Mouse (Mus musculus) megakaryocyte progenitor cell, adult 5-6 weeks (primary cell): Measurements from ENCODE around the gene Gmeb1. TPM values are rescaled to one million over a fixed set of nuclear protein-coding genes. Genes with fewer than 3 reads are reported as not detected.

Experiments
- ATAC-seq: replicated peaks from 2 replicates; pipeline ENCODE4 v1.8.0; 2016; ENCODE audit warnings: mild to moderate bottlenecking, moderate TSS enrichment, inconsistent platforms; ENCODE audit not compliant: poor library complexity
- total RNA-seq, 2 experiments: library from RNA; stranded (forward) in 1 of 2; stranded (reverse) in 1 of 2; fragments of 157-497, 149-512 nt in 1 of 2; fragments of 200-1000 nt in 1 of 2; gene quantifications; 2 replicates each; pipeline versions ENCODE4 v1.2.3 to v1.2.4; 2015 to 2017

Gmeb1 gene
- total RNA-seq, 2 experiments from 2014 or later = 13.9 to 18.7 TPM

DNA sequence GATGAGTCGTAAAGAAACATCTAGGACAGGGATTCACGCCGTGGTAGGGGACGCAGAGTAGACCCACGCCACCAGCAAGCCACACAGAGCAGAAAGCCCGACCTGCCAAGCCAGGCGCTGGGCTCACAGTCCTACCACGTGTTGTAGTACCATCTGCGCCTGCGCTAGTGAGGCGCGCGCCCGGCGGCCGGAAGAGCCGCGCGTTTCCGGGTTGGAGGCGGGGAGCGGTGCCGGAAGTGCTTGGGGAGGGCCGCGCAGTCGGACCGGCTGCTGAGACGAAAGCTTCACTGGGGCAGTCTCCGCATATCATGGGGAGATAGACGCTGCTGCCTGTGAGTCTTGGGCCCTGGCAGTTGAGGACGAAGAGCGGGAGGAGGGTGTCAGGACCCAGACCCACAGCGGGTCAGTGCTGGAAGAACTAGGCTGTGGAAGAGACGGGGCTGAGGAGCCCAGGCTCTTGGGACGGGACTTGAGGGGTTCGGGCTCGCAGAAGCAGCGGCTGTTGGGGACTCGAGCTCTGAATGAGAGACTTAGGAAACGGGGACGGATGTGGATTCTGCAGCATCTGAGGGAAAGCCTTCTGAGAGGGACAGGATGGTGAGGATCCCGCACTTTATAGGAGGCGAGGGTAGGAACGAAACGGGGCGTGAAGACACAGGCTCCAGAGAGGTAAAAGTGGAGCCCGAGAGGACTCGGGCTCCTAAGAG is 12.9 kb upstream of the Gmeb1 start, which contains the start of gene Taf12:
Gene Taf12, plus strand, starts transcription at position 220 of the 707 bp plus-strand sequence.
- ATAC-seq = peak; percentile 61

DNA sequence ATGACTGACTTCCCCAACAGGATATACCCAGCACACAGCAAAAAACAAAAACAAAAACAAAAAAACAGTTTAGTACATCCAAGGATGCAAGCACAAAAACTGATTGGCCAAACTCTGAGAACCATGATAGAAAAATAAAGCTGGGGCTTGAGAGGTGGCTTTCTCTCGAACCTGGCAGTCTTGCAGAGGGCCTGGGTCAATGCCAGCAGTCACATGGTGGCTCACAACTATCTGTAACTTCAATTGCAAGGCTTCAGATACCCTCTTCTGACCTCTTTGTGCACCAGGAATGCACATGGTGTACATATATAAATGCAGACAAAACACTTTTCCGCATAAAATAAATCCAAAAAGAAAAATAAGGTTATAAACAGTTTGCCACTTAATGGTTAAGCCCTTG is 11.8 kb upstream of the Gmeb1 start:
- no peak for ATAC-seq

DNA sequence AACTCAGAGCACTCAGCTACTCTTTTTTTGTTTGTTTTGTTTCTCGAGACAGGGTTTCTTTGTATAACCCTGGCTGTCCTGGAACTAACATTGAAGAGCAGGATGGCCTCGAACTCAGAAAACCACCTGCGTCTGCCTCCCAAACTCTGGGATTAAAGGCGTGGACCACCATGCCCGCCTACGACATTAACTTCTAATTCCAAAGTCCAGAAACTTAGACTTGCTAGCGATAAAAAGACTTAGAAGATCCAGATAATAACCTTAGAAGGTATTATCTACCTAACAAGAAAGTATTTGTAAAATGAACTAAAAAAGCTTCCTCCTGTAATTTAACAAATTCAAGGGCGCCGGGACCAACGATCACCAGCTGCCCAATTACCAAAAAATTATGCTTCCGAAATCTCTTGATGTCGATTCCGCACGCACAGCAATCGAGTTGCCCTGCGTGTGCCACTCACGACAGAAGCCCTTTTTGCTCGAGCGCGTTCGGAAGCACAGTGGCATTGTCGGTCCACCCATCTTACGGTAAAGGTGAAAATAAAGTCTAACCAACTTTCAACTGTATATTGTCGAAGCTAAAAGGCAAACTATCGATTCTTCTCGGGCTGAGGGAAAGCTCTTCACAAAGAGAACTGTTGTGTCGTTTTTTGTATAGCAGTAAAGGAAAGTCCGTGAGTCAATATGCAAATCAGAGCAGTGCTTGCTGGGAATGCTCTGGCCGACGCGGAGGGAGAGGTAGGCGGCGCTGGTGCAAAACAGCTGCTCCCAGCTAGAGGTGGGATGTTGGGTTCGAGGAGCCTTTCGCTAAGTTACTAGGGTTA is 8.5 kb upstream of the Gmeb1 start:
- peak; percentile 68 for ATAC-seq

DNA sequence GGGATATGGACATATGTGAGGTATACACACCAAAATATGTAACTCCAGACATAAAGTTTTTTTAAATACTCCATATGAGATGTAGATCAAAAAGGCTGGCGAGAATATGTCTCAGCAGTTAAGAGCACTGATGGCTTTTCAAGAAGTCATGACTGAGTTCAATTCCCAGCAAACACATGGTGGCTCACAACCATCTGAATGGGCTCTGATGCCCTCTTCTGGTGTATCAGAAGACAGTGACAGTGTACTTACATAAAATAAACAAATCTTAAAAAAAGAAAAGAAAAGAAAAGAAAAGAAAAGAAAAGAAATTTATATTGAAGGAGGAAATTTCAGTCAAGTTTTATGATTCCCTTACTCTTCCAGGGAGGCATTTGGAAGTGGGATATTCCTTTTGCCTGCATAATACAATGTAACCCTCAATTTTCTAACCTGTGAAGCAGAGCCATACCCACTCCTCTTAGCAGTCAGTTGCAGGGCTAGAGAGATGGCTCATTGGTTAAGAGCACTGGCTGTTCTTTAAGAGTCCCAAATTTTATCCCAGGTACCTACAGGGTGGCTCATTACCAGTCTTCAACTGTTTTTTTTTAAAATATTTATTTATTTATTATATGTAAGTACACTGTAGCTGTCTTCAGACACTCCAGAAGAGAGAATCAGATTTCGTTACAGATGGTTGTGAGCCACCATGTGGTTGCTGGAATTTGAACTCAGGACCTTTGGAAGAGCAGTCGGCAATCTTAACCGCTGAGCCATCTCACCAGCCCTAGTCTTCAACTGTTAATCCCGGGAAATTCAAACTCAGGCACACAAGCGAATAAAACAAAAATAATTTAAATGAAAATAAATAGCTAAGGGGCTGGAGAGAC is 7.7 kb upstream of the Gmeb1 start:
- peak; percentile 38 for ATAC-seq

DNA sequence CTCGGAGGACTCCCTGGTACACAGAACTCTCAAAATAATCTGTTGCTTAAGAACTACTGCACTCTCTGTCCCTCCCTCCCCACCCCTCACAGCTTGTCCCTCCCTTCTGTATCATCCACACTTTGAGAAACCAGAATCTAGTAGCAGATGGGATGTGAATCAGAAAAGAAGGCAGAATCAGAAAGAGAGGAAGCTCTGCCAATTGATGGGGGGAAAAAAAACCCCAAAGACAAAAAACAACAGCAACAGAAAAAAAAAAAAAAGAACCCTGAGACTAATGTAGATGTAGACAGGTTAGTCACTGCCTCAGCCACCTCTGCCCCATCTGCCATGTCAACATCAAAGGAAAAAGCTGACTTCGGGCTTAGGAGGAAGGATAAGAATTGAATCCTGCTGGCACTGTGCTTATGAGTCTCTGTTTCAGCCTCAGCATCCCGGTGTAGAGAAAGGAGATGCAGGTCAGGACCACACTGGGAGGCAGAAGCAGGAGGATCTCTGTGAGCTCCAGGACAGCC is 5.5 kb upstream of the Gmeb1 start:
- ATAC-seq = no peak

DNA sequence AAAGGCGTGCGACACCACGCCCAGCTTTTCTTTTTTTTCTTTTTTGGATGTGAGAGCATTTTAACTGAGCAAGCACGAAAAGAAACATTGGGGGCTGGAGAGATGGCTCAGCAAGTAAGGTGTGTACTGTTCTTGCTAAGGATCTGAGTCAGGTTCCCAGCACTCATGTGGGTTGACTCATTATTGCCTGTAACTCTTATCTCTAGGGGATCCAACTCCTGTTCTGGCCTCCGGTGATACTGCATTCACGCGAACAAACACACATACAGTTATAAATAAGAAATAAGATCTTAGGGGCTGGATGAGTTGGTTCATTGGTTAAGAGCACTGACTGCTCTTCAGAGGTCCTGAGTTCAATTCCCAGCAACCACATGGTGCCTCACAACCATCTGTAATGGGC is 1.9 kb upstream of the Gmeb1 start:
- no peak for ATAC-seq

DNA sequence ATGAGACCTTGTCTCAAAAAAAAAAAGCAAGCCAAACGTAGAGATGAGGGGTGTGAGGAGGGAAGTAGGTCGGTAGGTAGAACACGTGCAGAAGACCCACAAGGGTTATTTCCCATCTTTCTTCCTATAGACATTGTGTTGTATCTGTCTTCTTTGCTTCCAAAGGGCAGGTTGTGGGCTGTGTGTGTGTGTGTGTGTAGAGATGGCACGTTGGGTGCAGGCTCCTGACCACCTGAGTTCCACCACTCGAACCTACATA is 885 bp upstream of the Gmeb1 start:
- no peak for ATAC-seq

DNA sequence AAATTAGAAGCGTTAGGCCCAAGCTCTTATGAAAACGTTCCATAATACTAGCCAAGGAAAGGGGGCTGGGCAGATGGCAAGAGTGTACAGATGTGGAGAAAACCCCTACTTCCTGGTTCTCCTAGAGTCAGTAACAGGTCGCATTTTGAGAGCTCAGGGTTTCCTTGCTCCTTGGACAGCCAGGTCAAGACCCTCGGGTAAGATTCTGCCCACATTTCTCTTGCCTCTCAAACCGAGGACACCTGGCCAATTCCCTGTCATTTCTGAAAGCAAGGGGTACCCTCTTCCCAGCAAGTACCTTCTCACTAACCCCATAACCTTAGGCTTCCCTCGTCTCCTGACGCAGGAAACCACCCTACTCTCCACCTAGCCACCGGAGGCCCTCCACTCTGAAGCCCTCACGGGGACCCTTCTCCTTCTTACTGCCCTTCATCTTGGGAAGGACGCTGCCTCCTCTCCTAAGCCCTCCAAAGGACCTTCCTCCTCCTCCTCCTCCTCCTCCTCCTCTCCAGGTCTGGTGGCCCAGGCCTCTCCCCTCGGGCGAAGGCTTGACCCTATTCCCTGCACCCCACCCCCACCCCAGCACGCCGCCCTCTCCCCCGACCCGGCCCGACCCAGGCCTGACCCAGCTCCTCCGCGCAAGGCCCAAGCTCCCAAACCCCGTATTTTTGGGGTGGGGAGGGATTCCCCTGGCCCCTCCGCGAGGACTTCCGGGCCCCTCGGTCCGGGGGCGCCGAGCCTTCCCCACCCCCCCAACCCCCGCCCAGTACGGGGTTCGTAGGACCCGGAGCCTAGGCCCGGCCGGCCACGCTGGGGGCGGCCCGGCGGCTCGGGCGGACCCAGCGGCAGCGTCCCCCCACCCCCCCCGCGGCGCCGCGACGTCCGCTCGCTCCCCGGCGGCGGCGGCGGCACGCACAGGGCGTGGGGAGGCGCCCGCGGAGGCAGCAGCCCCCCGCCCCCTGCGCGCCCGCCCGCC is 710 bp downstream of the Gmeb1 start:
- ATAC-seq = peak; percentile 43

DNA sequence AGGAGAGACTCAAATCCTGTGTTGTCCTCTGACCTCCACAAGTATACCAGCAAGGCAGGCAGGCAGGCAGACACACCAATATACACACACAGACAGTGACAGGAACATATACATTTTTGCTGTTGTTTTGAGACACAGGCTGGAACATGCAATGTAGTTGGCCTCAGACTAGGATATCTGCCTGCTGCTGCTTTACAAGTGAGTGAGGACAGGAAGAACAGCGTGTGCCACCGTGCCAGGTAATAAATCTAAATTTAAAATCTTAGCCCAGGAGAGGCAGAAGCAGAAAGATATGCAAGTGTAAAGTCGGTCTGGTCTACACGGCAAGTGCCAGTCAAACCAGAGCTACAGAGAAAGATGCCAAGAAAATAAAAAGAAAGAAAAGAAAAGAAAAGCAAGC is 2.2 kb downstream of the Gmeb1 start:
- ATAC-seq = no peak

DNA sequence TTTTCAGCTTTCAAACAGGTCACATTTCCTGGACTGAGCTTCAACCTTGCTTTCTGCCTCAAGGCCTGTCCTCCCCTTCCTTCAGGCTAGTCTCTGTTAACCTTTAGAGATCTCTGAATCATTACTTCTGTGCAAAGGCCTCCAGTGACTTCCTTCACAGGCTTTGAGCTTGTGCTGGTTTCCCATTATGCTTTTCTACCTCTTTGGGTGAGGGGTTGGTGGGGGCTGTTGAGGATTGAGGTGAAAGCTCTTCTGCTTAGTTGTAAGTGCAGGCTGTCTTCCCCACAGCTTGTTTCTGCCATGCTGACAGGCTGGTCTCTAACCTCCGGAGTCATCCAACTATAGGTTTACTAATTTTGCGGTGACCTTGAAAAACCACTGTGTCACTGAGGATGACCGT is 5.0 kb downstream of the Gmeb1 start:
- no peak for ATAC-seq

DNA sequence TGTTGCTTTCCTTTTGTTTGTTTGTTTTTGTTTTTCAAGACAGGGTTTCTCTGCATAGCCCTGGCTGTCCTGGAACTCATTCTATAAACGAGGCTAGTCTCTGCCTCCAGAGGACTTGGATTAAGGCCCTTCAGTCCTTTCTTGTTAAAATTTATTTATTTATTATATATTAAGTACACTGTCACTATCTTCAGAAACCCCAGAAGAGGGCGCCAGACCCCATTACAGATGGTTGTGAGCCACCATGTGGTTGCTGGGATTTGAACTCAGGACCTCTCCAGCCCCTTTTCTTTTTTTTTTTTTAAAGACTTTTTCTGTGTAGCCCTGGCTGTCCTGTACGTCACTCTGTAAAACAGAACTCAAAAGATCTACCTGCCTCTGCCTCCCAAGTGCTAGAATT is 6.4 kb downstream of the Gmeb1 start:
- ATAC-seq = no peak

DNA sequence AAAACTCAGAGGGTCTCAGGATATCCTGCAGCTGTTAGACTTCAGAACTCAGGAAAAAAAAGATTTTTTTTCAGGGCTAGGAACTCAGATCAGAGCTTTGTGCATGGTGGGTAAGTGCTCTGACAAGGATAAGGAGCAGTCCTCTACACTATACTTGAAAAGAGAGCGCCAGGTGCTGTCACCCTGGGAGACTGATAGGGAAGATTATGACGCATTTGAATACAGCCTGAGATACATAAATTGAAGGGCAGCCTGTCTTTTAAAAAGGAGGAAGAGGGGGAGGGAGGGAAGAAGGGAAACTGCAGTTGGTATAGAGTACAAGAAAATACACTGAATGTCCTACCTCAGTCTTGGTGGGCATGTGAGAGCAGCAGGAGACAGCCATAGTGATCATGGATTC is 7.8 kb downstream of the Gmeb1 start:
- ATAC-seq = peak; percentile 80

DNA sequence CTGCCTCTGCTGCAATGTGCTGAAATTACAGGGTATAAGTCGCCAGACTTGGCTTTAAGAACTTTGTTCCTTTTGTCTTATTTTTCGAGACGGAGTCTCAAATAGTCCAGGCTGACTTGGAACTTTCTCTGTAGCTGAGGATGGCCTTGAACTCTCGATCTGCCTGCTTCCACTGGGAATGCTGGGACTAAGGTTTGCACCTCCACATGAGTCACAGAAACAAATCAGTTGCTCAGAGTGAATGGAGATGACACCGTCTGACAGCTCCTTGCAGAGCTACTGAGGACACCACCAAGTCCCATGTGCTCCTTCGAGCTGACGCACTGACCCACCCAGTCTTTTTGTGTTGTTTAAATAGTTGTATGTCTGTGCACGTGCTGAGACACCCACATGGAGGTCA is 8.3 kb downstream of the Gmeb1 start:
- no peak for ATAC-seq

DNA sequence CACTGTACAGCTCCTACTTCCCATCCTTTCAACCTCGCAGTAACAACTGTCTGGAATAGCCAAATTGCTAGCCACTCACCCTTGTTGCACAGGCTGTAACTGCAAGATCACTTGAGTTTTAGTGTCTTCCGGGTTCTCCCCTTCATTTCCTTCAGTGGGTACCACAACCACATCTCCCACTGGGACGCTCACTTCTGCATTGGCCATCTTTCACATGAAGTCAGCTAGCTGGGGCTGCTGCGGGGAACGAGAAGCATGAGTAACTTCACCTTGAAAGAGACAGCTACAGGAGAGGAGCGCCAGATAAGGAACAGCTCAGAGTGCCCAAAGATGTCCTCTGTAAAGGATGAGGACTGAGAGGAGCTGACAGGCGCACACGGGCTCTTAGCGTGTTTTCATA is 9.8 kb downstream of the Gmeb1 start:
- ATAC-seq = no peak

DNA sequence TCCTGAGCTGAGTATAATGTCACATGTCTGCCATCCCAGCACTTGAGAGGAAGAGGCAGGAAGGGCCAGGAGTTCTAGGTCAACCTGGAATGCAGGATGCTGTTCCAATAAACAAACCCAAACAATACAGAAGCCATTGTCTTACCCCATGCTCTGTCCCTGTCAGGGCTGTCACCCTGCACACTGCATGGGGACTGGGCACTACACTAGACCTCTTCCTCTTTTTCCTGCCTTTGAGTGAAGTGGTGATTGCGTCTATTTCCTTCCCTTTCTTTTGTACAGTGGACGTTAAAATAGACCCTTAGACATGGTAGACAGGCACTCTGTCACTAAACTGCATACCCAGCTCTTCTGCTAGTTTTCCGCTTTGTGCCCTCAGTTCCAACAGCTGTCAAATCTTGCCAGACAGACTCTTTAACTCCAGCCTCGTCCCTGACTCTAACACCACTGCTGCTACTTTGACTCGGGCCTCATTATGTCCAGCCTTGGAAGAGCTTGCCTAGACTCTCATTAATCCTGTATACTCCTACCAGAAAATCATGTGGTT is 13.9 kb downstream of the Gmeb1 start:
- ATAC-seq = peak; percentile 97

DNA sequence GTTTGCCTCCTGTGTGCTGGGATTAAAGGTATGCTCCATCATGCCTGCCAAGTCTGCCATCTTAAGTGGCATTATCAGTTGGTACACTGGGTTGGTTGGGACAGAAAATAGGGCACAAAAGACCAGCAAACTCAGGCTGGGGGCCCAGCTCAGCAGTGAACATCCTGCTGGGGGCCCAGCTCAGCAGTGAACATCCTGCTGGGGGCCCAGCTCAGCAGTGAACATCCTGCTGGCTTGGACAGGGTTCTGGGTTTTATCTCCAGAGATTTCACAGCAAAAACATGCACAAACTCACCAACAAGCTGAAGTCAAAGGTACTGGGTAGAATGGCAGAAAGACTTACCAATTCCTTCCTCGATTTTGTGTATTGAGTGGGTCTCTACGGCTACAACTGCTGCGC is 15.8 kb downstream of the Gmeb1 start:
- ATAC-seq = no peak

DNA sequence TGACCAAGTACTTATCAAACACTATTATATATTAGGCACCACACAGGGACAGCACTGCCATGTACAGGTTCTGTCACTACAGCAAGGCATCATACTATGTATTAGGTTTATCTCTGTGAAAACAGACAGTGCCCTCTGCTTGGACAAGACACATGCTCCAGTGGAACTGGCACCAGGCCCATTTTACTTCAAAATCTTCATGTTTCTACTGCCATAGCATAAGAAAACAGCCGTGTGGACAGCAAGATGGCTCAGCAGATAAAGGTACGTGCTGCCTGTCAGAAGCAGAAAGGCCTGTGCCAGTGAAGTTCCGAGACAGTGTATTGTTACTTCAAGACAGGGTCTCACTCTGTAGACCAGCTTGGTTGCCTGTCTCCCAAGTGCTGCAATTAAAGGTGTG is 20.2 kb downstream of the Gmeb1 start:
- peak; percentile 94 for ATAC-seq

DNA sequence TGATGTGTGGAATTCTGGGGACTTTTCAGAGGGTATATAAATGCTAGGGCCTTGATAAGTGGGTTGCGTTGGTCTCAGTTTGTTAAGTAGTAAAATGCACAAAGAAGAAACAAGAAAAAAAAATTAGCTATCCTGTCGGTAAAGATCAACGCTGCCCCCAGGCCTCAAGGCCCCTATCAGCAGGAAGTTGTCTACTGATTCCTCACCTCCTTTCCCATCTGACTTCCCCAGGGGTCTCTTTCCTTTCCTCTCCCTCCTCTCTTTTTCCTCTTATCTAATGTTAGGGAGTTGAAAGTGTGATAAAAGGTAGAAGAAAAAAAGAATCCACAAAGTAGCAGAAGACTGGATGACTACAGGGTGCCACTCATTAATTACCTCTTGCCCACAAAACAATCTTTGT is 21.0 kb downstream of the Gmeb1 start:
- no peak for ATAC-seq

DNA sequence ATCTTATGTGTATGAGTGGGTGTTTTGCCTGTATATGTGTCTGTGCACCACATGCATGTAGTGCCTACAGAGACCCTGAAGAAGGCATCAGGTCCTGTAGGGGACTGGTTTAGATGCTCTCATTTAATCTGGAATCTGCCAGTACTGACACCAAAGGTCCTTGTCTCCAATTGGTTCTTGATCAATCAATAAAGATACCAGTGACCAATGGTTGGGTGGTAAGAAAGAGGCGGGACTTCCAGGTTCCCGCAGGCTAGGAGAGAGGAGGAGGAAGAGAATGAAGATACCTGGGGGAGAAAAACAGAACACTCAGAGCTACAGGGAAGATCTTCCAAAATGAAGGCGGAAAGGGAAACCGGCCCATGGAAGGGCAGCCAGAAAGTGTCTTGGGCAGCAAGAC is 23.0 kb downstream of the Gmeb1 start:
- no peak for ATAC-seq

DNA sequence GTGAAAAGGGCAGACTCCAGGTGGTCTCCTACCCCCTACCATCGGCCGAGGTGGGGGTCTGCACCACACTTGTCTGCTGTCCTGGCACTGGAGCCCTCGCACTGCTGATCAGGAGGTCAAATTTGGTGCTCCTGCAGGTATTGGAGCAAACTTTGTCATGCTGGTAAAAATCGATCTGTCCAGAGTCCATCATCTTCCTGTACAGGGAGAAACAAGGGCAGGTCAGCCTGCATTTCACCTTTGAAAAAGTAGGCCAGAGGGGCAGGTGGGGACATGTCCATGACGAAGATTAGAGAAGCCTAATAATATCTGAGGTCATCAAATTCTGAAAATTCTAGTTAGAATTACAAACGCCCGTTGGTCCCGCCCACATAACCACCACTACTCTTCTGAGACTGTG is 26.7 kb downstream of the Gmeb1 start:
- ATAC-seq = no peak
